Mouse (Mus musculus): Measurements from ENCODE around the gene Samd9l.
"Not testable (repeated sequence)": the region's sequence is repeated elsewhere in the genome, so short reads cannot be mapped to it uniquely, and the experiment has no call there.

DNA sequence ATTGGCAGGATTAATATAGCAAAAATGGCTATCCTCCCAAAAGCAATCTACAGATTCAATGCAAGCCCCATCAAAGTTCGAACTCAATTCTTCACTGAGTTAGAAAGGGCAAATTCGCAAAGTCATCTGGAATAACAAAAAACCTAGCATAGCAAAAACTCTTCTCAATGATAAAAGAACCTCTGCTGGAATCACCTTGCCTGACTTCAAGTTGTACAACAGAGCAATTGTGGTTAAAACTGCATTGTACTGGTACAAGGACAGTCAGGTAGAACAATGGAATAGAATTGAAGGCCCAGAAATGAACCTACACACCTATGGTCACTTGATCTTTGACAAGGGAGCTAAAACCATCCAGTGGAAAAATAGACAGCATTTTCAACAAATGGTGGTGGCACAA lies 31.6 kb upstream of the Samd9l start:
- not testable (repeated sequence) for TF ChIP-seq CTCF (IDR thresholded peaks at IDR 0.05; ENCODE audit: borderline replicate concordance, extremely low read depth, insufficient read depth, insufficient read length); POLR2A (IDR thresholded peaks at IDR 0.05; ENCODE audit: borderline replicate concordance, extremely low read depth, insufficient read depth, insufficient read length, poor library complexity, severe bottlenecking)
